Mouse (Mus musculus): ENCODE results near the gene Ep300. TPM values are rescaled to one million over a fixed set of nuclear protein-coding genes. Genes with fewer than 3 reads are reported as not detected.

The Ep300 gene
- polyA plus RNA-seq, 1 experiment from 2014 or later: 33.8 TPM

- no peak overlapping the region for H3K27ac ChIP-seq (ENCODE audit: low read depth, low read length)
- H3K9me3 ChIP-seq (ENCODE audit: control insufficient read depth, low read length): no peaks in the 10 kb centered on the region
- H3K4me2 ChIP-seq (ENCODE audit: low read depth, low read length, severe bottlenecking): no peak overlapping the region
- 94% methylated on average over 7 of the region's 7 CpGs for WGBS
- no peak overlapping the region for H3K4me3 ChIP-seq (ENCODE audit: low read depth, low read length)
- ATAC-seq (replicated peaks; ENCODE audit: low FRiP score): no peak
- no peak overlapping the region for H3K9ac ChIP-seq (ENCODE audit: low read length)
- no peaks in the 10 kb centered on the region for H3K27me3 ChIP-seq (ENCODE audit: control insufficient read depth, insufficient read depth, low read length)
- no peaks in the 10 kb centered on the region for H3K4me1 ChIP-seq (replicated peaks; ENCODE audit: control insufficient read depth, insufficient read depth, low read length)
- H3K36me3 ChIP-seq (ENCODE audit: control insufficient read depth, insufficient read depth, low read length): peaks cover 30% of the 10 kb centered on the region
- no peak for DNase-seq (ENCODE audit: low spot score)
These were observed 65.5 kb downstream of the Ep300 start for GRCm38 (mm10) chr15:81650636-81651035.

GRCm38 (mm10) chr15:81661701-81662100, 76.5 kb downstream of the Ep300 start:
- Histone ChIP-seq H3K27me3 (ENCODE audit: control insufficient read depth, insufficient read depth, low read length) (no peaks in the 10 kb centered on the region), H3K4me1 (replicated peaks; ENCODE audit: control insufficient read depth, insufficient read depth, low read length) (peaks cover 4% of the 10 kb centered on the region; the same call in 1 of the 2 replicates), H3K4me3 (ENCODE audit: low read depth, low read length) (no peak overlapping the region), H3K9ac (ENCODE audit: low read length) (no peak overlapping the region), H3K27ac (ENCODE audit: low read depth, low read length) (no peak overlapping the region), H3K9me3 (ENCODE audit: control insufficient read depth, low read length) (no peaks in the 10 kb centered on the region), H3K36me3 (ENCODE audit: control insufficient read depth, insufficient read depth, low read length) (no peaks in the 10 kb centered on the region), H3K4me2 (ENCODE audit: low read depth, low read length, severe bottlenecking) (no peak overlapping the region)
- WGBS: 90% methylated on average over 2 of the region's 2 CpGs
- DNase-seq (ENCODE audit: low spot score): no peak
- no peak for ATAC-seq (replicated peaks; ENCODE audit: low FRiP score)

GRCm38 (mm10) chr15:81663281-81663680, 78.1 kb downstream of the Ep300 start:
- WGBS: 73% methylated on average over 10 of the region's 10 CpGs
- no peak; the same call in 1 of the 2 replicates for ATAC-seq (replicated peaks; ENCODE audit: low FRiP score)

GRCm38 (mm10) chr15:81663697-81664561, 78.8 kb downstream of the Ep300 start, which contains the start of gene L3mbtl2:
Gene L3mbtl2 (plus strand): TSS chr15:81663889.
- H3K27me3 ChIP-seq (ENCODE audit: control insufficient read depth, insufficient read depth, low read length): no peaks in the 10 kb centered on the region
- peak within 1 kb of the TSS; percentile 80 for H3K4me3 ChIP-seq (ENCODE audit: low read depth, low read length)
- H3K9me3 ChIP-seq (ENCODE audit: control insufficient read depth, low read length): no peaks in the 10 kb centered on the region
- H3K36me3 ChIP-seq (ENCODE audit: control insufficient read depth, insufficient read depth, low read length): no peaks in the 10 kb centered on the region; the same call in 1 of the 2 replicates
- H3K9ac ChIP-seq (ENCODE audit: low read length): peak within 1 kb of the TSS; percentile 76
- WGBS: 1% methylated on average over 55 of the region's 55 CpGs
- ATAC-seq (replicated peaks; ENCODE audit: low FRiP score): peak; percentile 99
- peak within 1 kb of the TSS; percentile 81 for H3K4me2 ChIP-seq (ENCODE audit: low read depth, low read length, severe bottlenecking)
- H3K27ac ChIP-seq (ENCODE audit: low read depth, low read length): peak within 1 kb of the TSS; percentile 37; the same call in 1 of the 2 replicates
- DNase-seq (ENCODE audit: low spot score): peak; percentile 96
- H3K4me1 ChIP-seq (replicated peaks; ENCODE audit: control insufficient read depth, insufficient read depth, low read length): peaks cover 4% of the 10 kb centered on the region; the same call in 1 of the 2 replicates

More at GRCm38 (mm10) chr15:81663281-81663680, 78.1 kb downstream of the Ep300 start:
- Histone ChIP-seq H3K4me2 (ENCODE audit: low read depth, low read length, severe bottlenecking) (peak overlapping the region; percentile 81), H3K4me3 (ENCODE audit: low read depth, low read length) (peak overlapping the region; percentile 80), H3K9ac (ENCODE audit: low read length) (no peak overlapping the region), H3K4me1 (replicated peaks; ENCODE audit: control insufficient read depth, insufficient read depth, low read length) (peaks cover 4% of the 10 kb centered on the region; the same call in 1 of the 2 replicates), H3K27me3 (ENCODE audit: control insufficient read depth, insufficient read depth, low read length) (no peaks in the 10 kb centered on the region), H3K9me3 (ENCODE audit: control insufficient read depth, low read length) (no peaks in the 10 kb centered on the region), H3K27ac (ENCODE audit: low read depth, low read length) (no peak overlapping the region), H3K36me3 (ENCODE audit: control insufficient read depth, insufficient read depth, low read length) (no peaks in the 10 kb centered on the region; the same call in 1 of the 2 replicates)
- DNase-seq (ENCODE audit: low spot score): no peak

GRCm38 (mm10) chr15:81666957-81667356, 81.8 kb downstream of the Ep300 start:
- Histone ChIP-seq H3K4me3 (ENCODE audit: low read depth, low read length) (no peak overlapping the region), H3K4me1 (replicated peaks; ENCODE audit: control insufficient read depth, insufficient read depth, low read length) (peaks cover 4% of the 10 kb centered on the region; the same call in 1 of the 2 replicates), H3K27me3 (ENCODE audit: control insufficient read depth, insufficient read depth, low read length) (no peaks in the 10 kb centered on the region), H3K4me2 (ENCODE audit: low read depth, low read length, severe bottlenecking) (no peak overlapping the region), H3K9ac (ENCODE audit: low read length) (no peak overlapping the region), H3K27ac (ENCODE audit: low read depth, low read length) (no peak overlapping the region), H3K9me3 (ENCODE audit: control insufficient read depth, low read length) (no peaks in the 10 kb centered on the region), H3K36me3 (ENCODE audit: control insufficient read depth, insufficient read depth, low read length) (no peaks in the 10 kb centered on the region; the same call in 1 of the 2 replicates)
- WGBS: 91% methylated on average over 10 of the region's 10 CpGs
- ATAC-seq (replicated peaks; ENCODE audit: low FRiP score): no peak
- no peak for DNase-seq (ENCODE audit: low spot score)

- H3K27me3 ChIP-seq (ENCODE audit: control insufficient read depth, insufficient read depth, low read length): no peaks in the 10 kb centered on the region
- H3K4me1 ChIP-seq (replicated peaks; ENCODE audit: control insufficient read depth, insufficient read depth, low read length): no peaks in the 10 kb centered on the region
- WGBS: 90% methylated on average over 4 of the region's 4 CpGs
- no peak overlapping the region for H3K4me3 ChIP-seq (ENCODE audit: low read depth, low read length)
- H3K36me3 ChIP-seq (ENCODE audit: control insufficient read depth, insufficient read depth, low read length): no peaks in the 10 kb centered on the region; the same call in 1 of the 2 replicates
- no peak for ATAC-seq (replicated peaks; ENCODE audit: low FRiP score)
- no peaks in the 10 kb centered on the region for H3K9me3 ChIP-seq (ENCODE audit: control insufficient read depth, low read length)
- H3K4me2 ChIP-seq (ENCODE audit: low read depth, low read length, severe bottlenecking): no peak overlapping the region
- no peak overlapping the region for H3K9ac ChIP-seq (ENCODE audit: low read length)
- no peak overlapping the region for H3K27ac ChIP-seq (ENCODE audit: low read depth, low read length)
- no peak for DNase-seq (ENCODE audit: low spot score)
These were observed 85.1 kb downstream of the Ep300 start for GRCm38 (mm10) chr15:81670231-81670640.

- no peak overlapping the region for H3K4me3 ChIP-seq (ENCODE audit: low read depth, low read length)
- H3K9me3 ChIP-seq (ENCODE audit: control insufficient read depth, low read length): no peaks in the 10 kb centered on the region
- no peak overlapping the region for H3K27ac ChIP-seq (ENCODE audit: low read depth, low read length)
- DNase-seq (ENCODE audit: low spot score) (no peak), ATAC-seq (replicated peaks; ENCODE audit: low FRiP score) (no peak)
- WGBS: 93% methylated on average over 3 of the region's 3 CpGs
- no peak overlapping the region for H3K9ac ChIP-seq (ENCODE audit: low read length)
- no peaks in the 10 kb centered on the region for H3K4me1 ChIP-seq (replicated peaks; ENCODE audit: control insufficient read depth, insufficient read depth, low read length)
- H3K4me2 ChIP-seq (ENCODE audit: low read depth, low read length, severe bottlenecking): no peak overlapping the region
- H3K36me3 ChIP-seq (ENCODE audit: control insufficient read depth, insufficient read depth, low read length): no peaks in the 10 kb centered on the region
- H3K27me3 ChIP-seq (ENCODE audit: control insufficient read depth, insufficient read depth, low read length): no peaks in the 10 kb centered on the region; the same call in 1 of the 2 replicates
These were observed 91.5 kb downstream of the Ep300 start for GRCm38 (mm10) chr15:81676637-81677036.

- no peak overlapping the region for H3K4me2 ChIP-seq (ENCODE audit: low read depth, low read length, severe bottlenecking)
- H3K36me3 ChIP-seq (ENCODE audit: control insufficient read depth, insufficient read depth, low read length): no peaks in the 10 kb centered on the region; the same call in 1 of the 2 replicates
These were observed 95.2 kb downstream of the Ep300 start for GRCm38 (mm10) chr15:81680301-81680805.

More at GRCm38 (mm10) chr15:81680301-81680805, 95.2 kb downstream of the Ep300 start:
- H3K4me1 ChIP-seq (replicated peaks; ENCODE audit: control insufficient read depth, insufficient read depth, low read length): no peaks in the 10 kb centered on the region
- ATAC-seq (replicated peaks; ENCODE audit: low FRiP score): no peak
- H3K27ac ChIP-seq (ENCODE audit: low read depth, low read length): no peak overlapping the region
- H3K9ac ChIP-seq (ENCODE audit: low read length): no peak overlapping the region
- no peak overlapping the region for H3K4me3 ChIP-seq (ENCODE audit: low read depth, low read length)
- H3K9me3 ChIP-seq (ENCODE audit: control insufficient read depth, low read length): no peaks in the 10 kb centered on the region
- 93% methylated on average over 4 of the region's 4 CpGs for WGBS
- H3K27me3 ChIP-seq (ENCODE audit: control insufficient read depth, insufficient read depth, low read length): no peaks in the 10 kb centered on the region; the same call in 1 of the 2 replicates
- no peak for DNase-seq (ENCODE audit: low spot score)
